Mouse (Mus musculus): Measurements from ENCODE around the gene Vgf. TPM values are rescaled to one million over a fixed set of nuclear protein-coding genes. Genes with fewer than 3 reads are reported as not detected.

Gene Vgf
- 0.83 and 1.1 TPM in 2 replicates for polyA plus RNA-seq (2015; fragmentation: Nextera tagmentation; extraction: Ambion mirVana)

GRCm38 (mm10) chr5:137026092-137026491 is at the start of gene Vgf:
Gene Vgf (plus strand): TSS chr5:137026392.
- Histone ChIP-seq H3K27me3 (replicated peaks) (peaks cover 69% of the 10 kb centered on the region), H3K4me1 (peaks cover 21% of the 10 kb centered on the region), H3K4me2 (no peak within 1 kb of the TSS), H3K9ac (no peak within 1 kb of the TSS), H3K36me3 (no peaks in the 10 kb centered on the region), H3K4me3 (replicated peaks) (no peak within 1 kb of the TSS), H3K9me3 (no peaks in the 10 kb centered on the region), H3K27ac (no peak within 1 kb of the TSS)
- no peak for ATAC-seq (ENCODE audit: insufficient read depth, low FRiP score, low read depth)
- WGBS, result 14% methylated on average over 4 of the region's 4 CpGs

- ATAC-seq (ENCODE audit: insufficient read depth, low FRiP score, low read depth), result no peak
- H3K27ac ChIP-seq, result no peak overlapping the region
- H3K27me3 ChIP-seq (replicated peaks), result no peaks in the 10 kb centered on the region
- WGBS, result 60% methylated on average over 4 of the region's 4 CpGs
- H3K4me1 ChIP-seq, result no peaks in the 10 kb centered on the region
- peaks cover 6% of the 10 kb centered on the region for H3K36me3 ChIP-seq
- no peak overlapping the region for H3K4me2 ChIP-seq
- no peak overlapping the region for H3K4me3 ChIP-seq (replicated peaks)
- H3K9me3 ChIP-seq, result no peaks in the 10 kb centered on the region
- H3K9ac ChIP-seq, result no peak overlapping the region
Measured at GRCm38 (mm10) chr5:136977769-136978168, 48.4 kb upstream of the Vgf start.

GRCm38 (mm10) chr5:136979762-136980161 is 46.4 kb upstream of the Vgf start:
- WGBS, result 88% methylated on average over 2 of the region's 2 CpGs
- Histone ChIP-seq H3K4me3 (replicated peaks) (no peak overlapping the region), H3K4me1 (no peaks in the 10 kb centered on the region), H3K27me3 (replicated peaks) (no peaks in the 10 kb centered on the region), H3K36me3 (peaks cover 9% of the 10 kb centered on the region), H3K9ac (no peak overlapping the region), H3K9me3 (no peaks in the 10 kb centered on the region), H3K27ac (no peak overlapping the region), H3K4me2 (no peak overlapping the region)
- ATAC-seq (ENCODE audit: insufficient read depth, low FRiP score, low read depth), result no peak

- Histone ChIP-seq H3K36me3 (peaks cover 9% of the 10 kb centered on the region), H3K9ac (no peak overlapping the region), H3K4me3 (replicated peaks) (no peak overlapping the region), H3K9me3 (no peaks in the 10 kb centered on the region), H3K27ac (no peak overlapping the region), H3K27me3 (replicated peaks) (no peaks in the 10 kb centered on the region), H3K4me1 (no peaks in the 10 kb centered on the region), H3K4me2 (no peak overlapping the region)
- WGBS, result 85% methylated on average over 8 of the region's 8 CpGs
- no peak for ATAC-seq (ENCODE audit: insufficient read depth, low FRiP score, low read depth)
Measured at GRCm38 (mm10) chr5:136980974-136981373, 45.2 kb upstream of the Vgf start.

- Histone ChIP-seq H3K27me3 (replicated peaks) (no peaks in the 10 kb centered on the region), H3K4me2 (no peak overlapping the region), H3K27ac (no peak overlapping the region), H3K4me3 (replicated peaks) (no peak overlapping the region), H3K4me1 (0 out of 2 replicates have a peak, but pooled peaks cover 5% of the 10 kb centered on the region), H3K9ac (no peak overlapping the region), H3K36me3 (peaks cover 9% of the 10 kb centered on the region), H3K9me3 (no peaks in the 10 kb centered on the region)
- 51% methylated on average over 14 of the region's 16 CpGs for WGBS
- no peak for ATAC-seq (ENCODE audit: insufficient read depth, low FRiP score, low read depth)
Measured at GRCm38 (mm10) chr5:136982338-136982930, 43.8 kb upstream of the Vgf start.

GRCm38 (mm10) chr5:136984828-136985227 is 41.4 kb upstream of the Vgf start:
- ATAC-seq (ENCODE audit: insufficient read depth, low FRiP score, low read depth), result no peak
- Histone ChIP-seq H3K4me3 (replicated peaks) (no peak overlapping the region), H3K27ac (no peak overlapping the region), H3K36me3 (peaks cover 9% of the 10 kb centered on the region), H3K4me2 (no peak overlapping the region), H3K9ac (no peak overlapping the region), H3K4me1 (0 out of 2 replicates have a peak, but pooled peaks cover 11% of the 10 kb centered on the region), H3K9me3 (no peaks in the 10 kb centered on the region), H3K27me3 (replicated peaks) (no peaks in the 10 kb centered on the region)
- WGBS, result 52% methylated on average over 14 of the region's 14 CpGs

- under 1% methylated on average over 26 of the region's 26 CpGs for WGBS
Measured at GRCm38 (mm10) chr5:136986695-136987137, 39.5 kb upstream of the Vgf start, which contains the start of gene Plod3. Gene Plod3 (plus strand): TSS chr5:136987019.

GRCm38 (mm10) chr5:136987138-136987933 is 38.9 kb upstream of the Vgf start:
- WGBS, result under 1% methylated on average over 67 of the region's 67 CpGs
- ATAC-seq (ENCODE audit: insufficient read depth, low FRiP score, low read depth), result peak; percentile 63
- peaks cover 25% of the 10 kb centered on the region for H3K36me3 ChIP-seq

More at GRCm38 (mm10) chr5:136986695-136987137, 39.5 kb upstream of the Vgf start, which contains the start of gene Plod3:
- peak within 1 kb of the TSS; percentile 96 for H3K27ac ChIP-seq
- peak within 1 kb of the TSS; percentile 73 for H3K9ac ChIP-seq
- peaks cover 19% of the 10 kb centered on the region for H3K36me3 ChIP-seq
- no peaks in the 10 kb centered on the region for H3K27me3 ChIP-seq (replicated peaks)
- peak; percentile 94 for ATAC-seq (ENCODE audit: insufficient read depth, low FRiP score, low read depth)
- peak within 1 kb of the TSS; percentile 88 for H3K4me2 ChIP-seq
- no peaks in the 10 kb centered on the region for H3K9me3 ChIP-seq
- 0 out of 2 replicates have a peak, but pooled peaks cover 11% of the 10 kb centered on the region for H3K4me1 ChIP-seq
- peak within 1 kb of the TSS; percentile 78 for H3K4me3 ChIP-seq (replicated peaks)

GRCm38 (mm10) chr5:136987934-136988271 is 38.3 kb upstream of the Vgf start, which contains the start of gene Znhit1:
Gene Znhit1 (minus strand): TSS chr5:136988021.
- ATAC-seq (ENCODE audit: insufficient read depth, low FRiP score, low read depth), result no peak
- Histone ChIP-seq H3K4me2 (peak within 1 kb of the TSS; percentile 88), H3K27ac (peak within 1 kb of the TSS; percentile 96), H3K27me3 (replicated peaks) (no peaks in the 10 kb centered on the region), H3K36me3 (peaks cover 31% of the 10 kb centered on the region), H3K4me1 (0 out of 2 replicates have a peak, but pooled peaks cover 11% of the 10 kb centered on the region), H3K9ac (peak within 1 kb of the TSS; percentile 73), H3K4me3 (replicated peaks) (peak within 1 kb of the TSS; percentile 78), H3K9me3 (no peaks in the 10 kb centered on the region)
- WGBS, result 3% methylated on average over 12 of the region's 12 CpGs

More at GRCm38 (mm10) chr5:136987138-136987933, 38.9 kb upstream of the Vgf start:
- 0 out of 2 replicates have a peak, but pooled peaks cover 11% of the 10 kb centered on the region for H3K4me1 ChIP-seq
- peak overlapping the region; percentile 78 for H3K4me3 ChIP-seq (replicated peaks)
- peak overlapping the region; percentile 73 for H3K9ac ChIP-seq
- H3K27me3 ChIP-seq (replicated peaks), result no peaks in the 10 kb centered on the region
- peak overlapping the region; percentile 96 for H3K27ac ChIP-seq
- peak overlapping the region; percentile 88 for H3K4me2 ChIP-seq
- H3K9me3 ChIP-seq, result no peaks in the 10 kb centered on the region

- no peak for ATAC-seq (ENCODE audit: insufficient read depth, low FRiP score, low read depth)
- Histone ChIP-seq H3K9me3 (no peaks in the 10 kb centered on the region), H3K27me3 (replicated peaks) (no peaks in the 10 kb centered on the region), H3K4me3 (replicated peaks) (peak overlapping the region; percentile 78), H3K36me3 (peaks cover 34% of the 10 kb centered on the region), H3K4me2 (peak overlapping the region; percentile 88), H3K4me1 (0 out of 2 replicates have a peak, but pooled peaks cover 11% of the 10 kb centered on the region), H3K9ac (no peak overlapping the region), H3K27ac (no peak overlapping the region)
- 45% methylated on average over 7 of the region's 7 CpGs for WGBS
Measured at GRCm38 (mm10) chr5:136988420-136988819, 37.8 kb upstream of the Vgf start.

GRCm38 (mm10) chr5:136989801-136990200 is 36.4 kb upstream of the Vgf start:
- H3K27ac ChIP-seq, result no peak overlapping the region
- 92% methylated on average over 6 of the region's 6 CpGs for WGBS
- H3K4me2 ChIP-seq, result no peak overlapping the region
- H3K4me3 ChIP-seq (replicated peaks), result no peak overlapping the region
- 0 out of 2 replicates have a peak, but pooled peaks cover 11% of the 10 kb centered on the region for H3K4me1 ChIP-seq
- ATAC-seq (ENCODE audit: insufficient read depth, low FRiP score, low read depth), result no peak
- no peaks in the 10 kb centered on the region for H3K27me3 ChIP-seq (replicated peaks)
- H3K9me3 ChIP-seq, result no peaks in the 10 kb centered on the region
- no peak overlapping the region for H3K9ac ChIP-seq
- peaks cover 41% of the 10 kb centered on the region for H3K36me3 ChIP-seq

- Histone ChIP-seq H3K27me3 (replicated peaks) (no peaks in the 10 kb centered on the region), H3K4me2 (no peak overlapping the region), H3K9me3 (no peaks in the 10 kb centered on the region), H3K27ac (no peak overlapping the region), H3K4me3 (replicated peaks) (no peak overlapping the region), H3K4me1 (0 out of 2 replicates have a peak, but pooled peaks cover 6% of the 10 kb centered on the region), H3K36me3 (peaks cover 11% of the 10 kb centered on the region), H3K9ac (no peak overlapping the region)
- 65% methylated on average over 4 of the region's 5 CpGs for WGBS
- no peak for ATAC-seq (ENCODE audit: insufficient read depth, low FRiP score, low read depth)
Measured at GRCm38 (mm10) chr5:136999449-136999848, 26.7 kb upstream of the Vgf start.
